Mouse (Mus musculus) CH12.LX (cell line): ENCODE measurements around the gene Cd81. TPM values are rescaled to one million over a fixed set of nuclear protein-coding genes. Genes with fewer than 3 reads are reported as not detected.
A peak's percentile ranks its signal among the peaks of the same experiment; 100 is the strongest.

ENCODE experiments used
- DNase-seq: peaks from one replicate; pipeline ENCODE4 v3.0.0-alpha.2; 2013; ENCODE audit errors: extremely low read depth
- H3K27ac ChIP-seq: 2 replicates; pipeline ENCODE4 v1.5.1; 2012; ENCODE audit warnings: low read depth, mild to moderate bottlenecking, control low read depth, moderate library complexity; ENCODE audit not compliant: insufficient read depth
- H3K27me3 ChIP-seq: replicated peaks from 2 replicates; pipeline ENCODE3; 2012; ENCODE audit warnings: inconsistent platforms
- H3K36me3 ChIP-seq, 2 experiments: replicated peaks in 1 of 2; 2 replicates each; pipeline versions ENCODE3 to v1.6.1; 2012; ENCODE audit warnings: inconsistent platforms in 1 of 2, low read length in 1 of 2, mild to moderate bottlenecking in 1 of 2, mixed read lengths in 1 of 2, moderate library complexity in 1 of 2; ENCODE audit not compliant: control insufficient read depth in 1 of 2, insufficient read depth in 1 of 2
- H3K4me1 ChIP-seq, 2 experiments: 2 replicates each; pipeline ENCODE4 v1.6.1; 2012; ENCODE audit warnings: inconsistent platforms in 1 of 2, moderate library complexity in 1 of 2; ENCODE audit not compliant: insufficient read depth in 2 of 2, control insufficient read depth in 1 of 2
- H3K4me2 ChIP-seq: 2 replicates; pipeline ENCODE4 v1.6.1; 2012; ENCODE audit warnings: low read depth, mild to moderate bottlenecking, control low read depth; ENCODE audit not compliant: poor library complexity, insufficient read depth, severe bottlenecking
- H3K4me3 ChIP-seq, 3 experiments: fragments of 150-350 bp in 1 of 3; sonication (generic) in 1 of 3; replicated peaks in 1 of 3; 2 replicates each; pipeline versions ENCODE3 to v1.5.1; 2011 to 2012; ENCODE audit warnings: low read depth in 2 of 3, low read length in 2 of 3, mild to moderate bottlenecking in 2 of 3, moderate library complexity in 2 of 3, control low read depth in 1 of 3, improper control_type of control experiment in 1 of 3, inconsistent platforms in 1 of 3, mixed read lengths in 1 of 3; ENCODE audit not compliant: poor library complexity in 1 of 3
- H3K79me2 ChIP-seq: replicated peaks from 2 replicates; pipeline ENCODE4 v1.6.1; 2012; ENCODE audit warnings: mild to moderate bottlenecking, moderate library complexity; ENCODE audit not compliant: control insufficient read depth, poor library complexity, insufficient read depth, severe bottlenecking; ENCODE audit errors: extremely low read depth
- H3K9ac ChIP-seq: 2 replicates; pipeline ENCODE4 v1.6.1; 2012; ENCODE audit warnings: low read depth, mild to moderate bottlenecking, control low read depth, moderate library complexity; ENCODE audit not compliant: insufficient read depth
- H3K9me3 ChIP-seq: replicated peaks from 2 replicates; pipeline ENCODE3; 2012; ENCODE audit warnings: low read length, inconsistent platforms, mixed read lengths
- E2F4 ChIP-seq: IDR thresholded peaks from 2 replicates; pipeline ENCODE4 v1.6.1; 2011; ENCODE audit warnings: low read depth, low read length, improper control_type of control experiment; ENCODE audit not compliant: insufficient replicate concordance
- ELF1 ChIP-seq: IDR thresholded peaks from 2 replicates; pipeline ENCODE4 v1.6.1; 2014; ENCODE audit warnings: low read depth, mild to moderate bottlenecking, inconsistent platforms, low read length, improper control_type of control experiment
- EP300 ChIP-seq: IDR thresholded peaks from 2 replicates; pipeline ENCODE4 v1.6.1; 2011; ENCODE audit warnings: low read length, improper control_type of control experiment
- ETS1 ChIP-seq: conservative IDR thresholded peaks from 2 replicates; pipeline ENCODE4 v1.6.1; 2012; ENCODE audit warnings: low read depth, mild to moderate bottlenecking, inconsistent platforms, low read length, improper control_type of control experiment, moderate library complexity
- HCFC1 ChIP-seq: IDR thresholded peaks from 2 replicates; pipeline ENCODE4 v1.6.1; 2012; ENCODE audit warnings: low read depth, mild to moderate bottlenecking, inconsistent platforms, low read length, improper control_type of control experiment
- IRF4 ChIP-seq: IDR thresholded peaks from 2 replicates; pipeline ENCODE4 v1.6.1; 2014; ENCODE audit warnings: low read depth, mild to moderate bottlenecking, inconsistent platforms, low read length, improper control_type of control experiment
- JUND ChIP-seq: conservative IDR thresholded peaks from 2 replicates; pipeline ENCODE4 v1.6.1; 2011; ENCODE audit warnings: low read depth, low read length, improper control_type of control experiment
- MAZ ChIP-seq: IDR thresholded peaks from 2 replicates; pipeline ENCODE4 v1.6.1; 2012; ENCODE audit warnings: low read depth, mild to moderate bottlenecking, inconsistent platforms, low read length, improper control_type of control experiment, moderate library complexity
- NELFE ChIP-seq: IDR thresholded peaks from 2 replicates; pipeline ENCODE4 v1.6.1; 2011; ENCODE audit warnings: low read depth, low read length, improper control_type of control experiment
- NRF1 ChIP-seq: IDR thresholded peaks from 2 replicates; pipeline ENCODE4 v1.6.1; 2014; ENCODE audit warnings: low read depth, mild to moderate bottlenecking, inconsistent platforms, low read length, improper control_type of control experiment, moderate library complexity
- PAX5 ChIP-seq: IDR thresholded peaks from 2 replicates; pipeline ENCODE4 v1.6.1; 2012; ENCODE audit warnings: low read length, inconsistent platforms, mixed read lengths
- RAD21 ChIP-seq: IDR thresholded peaks from 2 replicates; pipeline ENCODE4 v1.6.1; 2011; ENCODE audit warnings: low read depth, mild to moderate bottlenecking, low read length, improper control_type of control experiment, moderate library complexity
- RCOR1 ChIP-seq: conservative IDR thresholded peaks from 2 replicates; pipeline ENCODE4 v1.6.1; 2012; ENCODE audit warnings: low read depth, mild to moderate bottlenecking, inconsistent platforms, low read length, improper control_type of control experiment
- TBP ChIP-seq: conservative IDR thresholded peaks from 2 replicates; pipeline ENCODE4 v1.6.1; 2011; ENCODE audit warnings: low read depth, low read length, improper control_type of control experiment
- UBTF ChIP-seq: IDR thresholded peaks from 2 replicates; pipeline ENCODE4 v1.6.1; 2012; ENCODE audit warnings: low read depth, mild to moderate bottlenecking, inconsistent platforms, low read length, improper control_type of control experiment, moderate library complexity
- USF1 ChIP-seq: IDR thresholded peaks from 2 replicates; pipeline ENCODE4 v1.6.1; 2014; ENCODE audit warnings: low read depth, mild to moderate bottlenecking, inconsistent platforms, low read length, improper control_type of control experiment
- ZMIZ1 ChIP-seq: IDR thresholded peaks from 2 replicates; pipeline ENCODE4 v1.6.1; 2012; ENCODE audit warnings: low read depth, mild to moderate bottlenecking, inconsistent platforms, low read length, improper control_type of control experiment
- dilution Hi-C: fragments of 300-500 bp; cut with MboI; formaldehyde crosslinking; loops from 2 replicates; pipeline ENCODE4 v1.14.3; 2020; ENCODE audit warnings: low sequenced_read_pairs; ENCODE audit not compliant: extremely low pct_unique_long_range_greater_than_20kb, extremely low pct_ligation_motif_present
- in situ Hi-C: fragments of 300-500 bp; cut with MboI; formaldehyde crosslinking; loops from 3 replicates; pipeline ENCODE4 v1.14.3; 2019; ENCODE audit warnings: low sequenced_read_pairs, low pct_ligation_motif_present, low pct_unique_long_range_greater_than_20kb, mixed read lengths
- polyA plus RNA-seq: library from polyadenylated mRNA; unstranded; fragments of >175 nt; gene quantifications from 2 replicates; pipeline ENCODE4 v1.2.1, GENCODE M21; 2012; ENCODE audit warnings: low read depth; ENCODE audit not compliant: insufficient read length
- total RNA-seq, 2 experiments: library from RNA; depleted of rRNA; stranded (reverse); fragments of 300-350 nt in 1 of 2; fragments of >200 nt in 1 of 2; gene quantifications; 2 replicates each; pipeline ENCODE4 v1.2.3; 2012 to 2014

Gene Cd81
- total and polyA plus RNA-seq, 3 experiments: 318 to 352 (median 327) TPM

- Histone ChIP-seq H3K9me3 (peaks cover 14% of the 10 kb centered on the region), H3K36me3 (no peaks in the 10 kb centered on the region), H3K4me3 (no peak overlapping the region), H3K27ac (no peak overlapping the region), H3K4me2 (no peak overlapping the region), H3K4me1 (no peaks in the 10 kb centered on the region), H3K9ac (no peak overlapping the region), H3K79me2 (no peaks in the 10 kb centered on the region), H3K27me3 (peaks cover 83% of the 10 kb centered on the region)
- DNase-seq: no peak
- no peak for TF ChIP-seq NELFE
- no peak for TF ChIP-seq MAZ
- no peak for TF ChIP-seq TBP
- no peak for TF ChIP-seq ZMIZ1
- TF ChIP-seq ETS1: no peak
- no peak for TF ChIP-seq IRF4
- TF ChIP-seq JUND: no peak
- TF ChIP-seq EP300: no peak
- TF ChIP-seq USF1: no peak
- no peak for TF ChIP-seq E2F4
- no peak for TF ChIP-seq RCOR1
- no peak for TF ChIP-seq PAX5
- TF ChIP-seq HCFC1: no peak
- no peak for TF ChIP-seq ELF1
- no peak for TF ChIP-seq UBTF
- TF ChIP-seq NRF1: no peak
- dilution Hi-C loops (no loop called here), in situ Hi-C loops (no loop called here)
Observed at GRCm38 (mm10) chr7:143112395-143112794, 59.9 kb downstream of the Cd81 start.

- Histone ChIP-seq H3K27me3 (peaks cover 76% of the 10 kb centered on the region), H3K36me3 (no peaks in the 10 kb centered on the region), H3K4me1 (peaks cover 3 to 7% of the 10 kb centered on the region in 2 experiments; a peak in 3 of 4 replicates), H3K9me3 (peaks cover 14% of the 10 kb centered on the region), H3K79me2 (no peaks in the 10 kb centered on the region), H3K27ac (no peak overlapping the region), H3K4me3 (no peak overlapping the region), H3K4me2 (no peak overlapping the region), H3K9ac (no peak overlapping the region)
- in situ Hi-C loops: no loop called here
- dilution Hi-C loops: no loop called here
- DNase-seq: no peak
- TF ChIP-seq RAD21: peak; percentile 22
- TF ChIP-seq MAZ: no peak
Observed at GRCm38 (mm10) chr7:143114773-143115172, 62.2 kb downstream of the Cd81 start.
